Mouse (Mus musculus) neural tube, embryonic 11.5 days (tissue): Measurements from ENCODE around the gene Sfmbt2. TPM values are rescaled to one million over a fixed set of nuclear protein-coding genes. Genes with fewer than 3 reads are reported as not detected.

Experiments
- ATAC-seq: fragments of 200-750 bp; cut with Nextera tagmentation; 2 replicates; pipeline ENCODE4 v1.8.0; 2017; ENCODE audit warnings: moderate number of reproducible peaks, mild to moderate bottlenecking, moderate TSS enrichment, moderate library complexity; ENCODE audit not compliant: insufficient read depth, low FRiP score, low TSS enrichment
- DNase-seq: peaks from one replicate; pipeline ENCODE4 v3.0.0-alpha.2; 2015; ENCODE audit warnings: low spot score
- H3K27ac ChIP-seq: fragments of 300-500 bp; sonication (generic); 2 replicates; pipeline ENCODE4 v1.5.1; 2014; ENCODE audit warnings: low read depth, mild to moderate bottlenecking, low read length
- H3K27me3 ChIP-seq: fragments of 300-500 bp; sonication (generic); 2 replicates; pipeline ENCODE4 v1.6.1; 2014; ENCODE audit warnings: mild to moderate bottlenecking, low read length, mixed read lengths; ENCODE audit not compliant: control insufficient read depth, insufficient read depth
- H3K36me3 ChIP-seq: fragments of 300-500 bp; sonication (generic); 2 replicates; pipeline ENCODE4 v1.6.1; 2014; ENCODE audit warnings: mild to moderate bottlenecking, low read length, moderate library complexity, mixed read lengths; ENCODE audit not compliant: control insufficient read depth, insufficient read depth
- H3K4me1 ChIP-seq: fragments of 300-500 bp; sonication (generic); 2 replicates; pipeline ENCODE4 v1.6.1; 2014; ENCODE audit warnings: low read length, mixed read lengths; ENCODE audit not compliant: control insufficient read depth, insufficient read depth
- H3K4me2 ChIP-seq: fragments of 300-500 bp; sonication (generic); 2 replicates; pipeline ENCODE4 v1.6.1; 2014; ENCODE audit warnings: low read depth, mild to moderate bottlenecking, moderate library complexity
- H3K4me3 ChIP-seq: fragments of 300-500 bp; sonication (generic); 2 replicates; pipeline ENCODE4 v1.5.1; 2014; ENCODE audit warnings: low read depth, low read length
- H3K9ac ChIP-seq: fragments of 300-500 bp; sonication (generic); 2 replicates; pipeline ENCODE4 v1.6.1; 2014; ENCODE audit warnings: mild to moderate bottlenecking, low read length
- H3K9me3 ChIP-seq: fragments of 300-500 bp; sonication (generic); 2 replicates; pipeline ENCODE4 v1.6.1; 2016; ENCODE audit warnings: low read length; ENCODE audit not compliant: control insufficient read depth
- WGBS: fragments of 180-500 bp; shearing (Covaris S2); extraction: QIAGEN DNeasy Blood & Tissue Kit; methylation state at CpG from one replicate; pipeline ENCODE4 v1.1.7; 2014; 5-methylcytosine and 5-hydroxymethylcytosine counted together
- polyA plus RNA-seq: library from polyadenylated mRNA; unstranded; fragments of >200 nt; fragmentation: Nextera tagmentation; extraction: Ambion mirVana; gene quantifications from 2 replicates; pipeline ENCODE4 v1.2.1, GENCODE M21; 2014

Gene Sfmbt2
- polyA plus RNA-seq, 1 experiment from 2014 or later = 2.7 TPM

- no peaks in the 10 kb centered on the region for H3K9me3 ChIP-seq
- no peak for DNase-seq
- ATAC-seq = no peak
- H3K4me3 ChIP-seq = no peak overlapping the region
- 32% methylated on average over 2 of the region's 2 CpGs for WGBS
- peaks cover 38% of the 10 kb centered on the region for H3K27me3 ChIP-seq
- H3K36me3 ChIP-seq = no peaks in the 10 kb centered on the region
- no peaks in the 10 kb centered on the region for H3K4me1 ChIP-seq
- H3K9ac ChIP-seq = no peak overlapping the region
- no peak overlapping the region for H3K27ac ChIP-seq
- H3K4me2 ChIP-seq = no peak overlapping the region
Measured at GRCm38 (mm10) chr2:10366284-10366683, 4.0 kb upstream of the Sfmbt2 start.

- 0 out of 2 replicates have a peak, but pooled peaks cover 6% of the 10 kb centered on the region for H3K4me1 ChIP-seq
- H3K9ac ChIP-seq = no peak overlapping the region
- no peak overlapping the region for H3K4me2 ChIP-seq
- H3K9me3 ChIP-seq = no peaks in the 10 kb centered on the region
- no peaks in the 10 kb centered on the region for H3K36me3 ChIP-seq
- H3K27me3 ChIP-seq = peaks cover 57% of the 10 kb centered on the region
- ATAC-seq = no peak
- no peak overlapping the region for H3K4me3 ChIP-seq
- H3K27ac ChIP-seq = no peak overlapping the region
- DNase-seq = peak; percentile 23
- WGBS = 4% methylated on average over 8 of the region's 8 CpGs
Measured at GRCm38 (mm10) chr2:10369676-10370075, 634 bp upstream of the Sfmbt2 start.

DNA sequence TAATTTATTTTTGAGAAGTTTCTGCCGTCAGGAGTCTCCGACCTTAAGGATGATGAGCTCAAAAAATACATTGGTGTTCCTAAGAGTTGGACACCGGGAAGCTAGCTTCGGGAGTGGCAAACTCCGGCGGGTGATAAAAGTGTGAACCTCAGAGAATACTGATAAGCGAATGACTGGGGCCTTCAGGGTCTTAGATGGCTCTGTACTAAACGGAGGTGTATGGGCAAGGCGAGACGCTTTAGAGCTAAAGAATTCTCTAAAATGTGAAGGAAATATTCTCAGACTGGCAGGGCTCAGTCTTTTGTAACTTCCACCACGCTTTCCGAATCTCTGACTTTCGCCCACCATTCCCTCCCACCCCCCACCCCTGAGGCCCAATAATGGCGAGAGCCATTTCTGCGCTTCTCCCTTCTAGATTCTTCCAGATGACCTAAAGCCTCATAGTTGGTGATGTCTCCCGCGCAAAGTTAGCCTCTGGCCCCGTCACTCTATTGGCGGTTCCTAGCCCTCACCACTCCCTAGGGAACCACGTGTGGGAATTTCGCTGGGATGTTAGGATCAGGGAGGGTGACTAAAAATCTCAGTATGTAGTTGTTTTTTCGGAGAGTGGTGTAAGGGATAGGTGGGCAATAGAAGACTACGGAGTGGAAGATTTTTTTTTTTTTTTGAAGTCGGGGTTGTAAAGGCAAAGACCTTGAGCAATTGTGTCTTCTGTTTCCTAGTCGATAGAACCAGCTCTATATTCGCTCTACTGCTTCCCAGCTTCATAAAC lies 563 bp downstream of the Sfmbt2 start:
- no peak for ATAC-seq
- under 1% methylated on average over 26 of the region's 26 CpGs for WGBS
- Histone ChIP-seq H3K27me3 (peaks cover 65% of the 10 kb centered on the region), H3K4me2 (no peak overlapping the region), H3K9ac (no peak overlapping the region), H3K4me3 (no peak overlapping the region), H3K9me3 (no peaks in the 10 kb centered on the region), H3K36me3 (no peaks in the 10 kb centered on the region), H3K4me1 (0 out of 2 replicates have a peak, but pooled peaks cover 6% of the 10 kb centered on the region), H3K27ac (no peak overlapping the region)
- peak; percentile 25 for DNase-seq

- Histone ChIP-seq H3K4me3 (no peak overlapping the region), H3K27me3 (peaks cover 66% of the 10 kb centered on the region), H3K36me3 (no peaks in the 10 kb centered on the region), H3K9me3 (no peaks in the 10 kb centered on the region), H3K27ac (no peak overlapping the region), H3K4me2 (no peak overlapping the region), H3K4me1 (0 out of 2 replicates have a peak, but pooled peaks cover 6% of the 10 kb centered on the region), H3K9ac (no peak overlapping the region)
- DNase-seq (peak; percentile 22), ATAC-seq (no peak)
- WGBS = 2% methylated on average over 16 of the region's 16 CpGs
Measured at GRCm38 (mm10) chr2:10371459-10371817, 1.1 kb downstream of the Sfmbt2 start.

- under 1% methylated on average over 8 of the region's 18 CpGs for WGBS
- Histone ChIP-seq H3K4me3 (peak overlapping the region; percentile 56), H3K27me3 (peaks cover 65% of the 10 kb centered on the region), H3K4me1 (0 out of 2 replicates have a peak, but pooled peaks cover 6% of the 10 kb centered on the region), H3K27ac (no peak overlapping the region), H3K9ac (no peak overlapping the region), H3K36me3 (no peaks in the 10 kb centered on the region), H3K9me3 (no peaks in the 10 kb centered on the region), H3K4me2 (peak overlapping the region; percentile 94)
- DNase-seq (peak; percentile 28), ATAC-seq (no peak)
Measured at GRCm38 (mm10) chr2:10371899-10372298, 1.6 kb downstream of the Sfmbt2 start.

DNA sequence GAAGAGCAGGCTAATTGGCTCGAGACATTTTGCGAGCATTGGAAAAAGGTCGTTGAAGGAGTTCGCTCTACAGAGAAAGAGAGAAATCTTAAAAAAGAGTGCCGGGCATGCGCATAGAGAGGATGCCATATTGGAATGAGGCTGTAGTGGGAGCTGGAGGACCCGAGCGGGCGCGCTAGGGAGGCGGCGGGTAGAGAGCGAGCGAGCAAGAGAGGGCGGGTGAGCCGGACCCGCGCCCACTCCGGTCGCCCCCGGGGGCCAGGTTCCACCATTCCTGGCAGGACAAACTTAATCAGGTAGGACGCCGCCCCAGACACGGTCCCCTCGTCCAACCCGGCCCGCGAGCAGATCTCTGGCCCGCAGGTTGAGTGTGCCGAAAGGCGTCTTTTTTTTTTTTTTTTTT lies 2.0 kb downstream of the Sfmbt2 start:
- no peaks in the 10 kb centered on the region for H3K36me3 ChIP-seq
- peak; percentile 83 for DNase-seq
- peak overlapping the region; percentile 94 for H3K4me2 ChIP-seq
- H3K4me1 ChIP-seq = 0 out of 2 replicates have a peak, but pooled peaks cover 6% of the 10 kb centered on the region
- WGBS = under 1% methylated on average over 27 of the region's 31 CpGs
- no peak overlapping the region for H3K27ac ChIP-seq
- peak overlapping the region; percentile 42 for H3K9ac ChIP-seq
- peak overlapping the region; percentile 56 for H3K4me3 ChIP-seq
- no peaks in the 10 kb centered on the region for H3K9me3 ChIP-seq
- peaks cover 61% of the 10 kb centered on the region for H3K27me3 ChIP-seq
- peak; percentile 66 for ATAC-seq

- H3K36me3 ChIP-seq = no peaks in the 10 kb centered on the region
- peak overlapping the region; percentile 42 for H3K9ac ChIP-seq
- H3K4me1 ChIP-seq = 0 out of 2 replicates have a peak, but pooled peaks cover 6% of the 10 kb centered on the region
- ATAC-seq (no peak), DNase-seq (peak; percentile 64)
- H3K9me3 ChIP-seq = no peaks in the 10 kb centered on the region
- under 1% methylated on average over 33 of the region's 35 CpGs for WGBS
- H3K4me2 ChIP-seq = peak overlapping the region; percentile 94
- no peak overlapping the region for H3K27ac ChIP-seq
- peak overlapping the region; percentile 56 for H3K4me3 ChIP-seq
- H3K27me3 ChIP-seq = peaks cover 60% of the 10 kb centered on the region
Measured at GRCm38 (mm10) chr2:10372776-10373507, 2.6 kb downstream of the Sfmbt2 start.

- Histone ChIP-seq H3K9ac (0 out of 2 replicates have a peak overlapping the region, but pooled peaks have one; percentile 15), H3K9me3 (no peaks in the 10 kb centered on the region)
- whole genome bisulfite sequencing = under 1% methylated on average over 30 of the region's 30 CpGs
Measured at GRCm38 (mm10) chr2:10373508-10374206, 3.3 kb downstream of the Sfmbt2 start.

More at GRCm38 (mm10) chr2:10373508-10374206, 3.3 kb downstream of the Sfmbt2 start:
- DNase-seq = peak; percentile 38
- Histone ChIP-seq H3K36me3 (no peaks in the 10 kb centered on the region), H3K4me3 (peak overlapping the region; percentile 56), H3K27ac (no peak overlapping the region), H3K27me3 (peaks cover 53% of the 10 kb centered on the region), H3K4me2 (peak overlapping the region; percentile 94), H3K4me1 (0 out of 2 replicates have a peak, but pooled peaks cover 6% of the 10 kb centered on the region)
- ATAC-seq = no peak
